Comparison of ENCODE assay signal across 8 mouse cellular contexts in genomic region chr11:115202316-115202715, GRCm38 (mm10). TPM values are rescaled to one million over a fixed set of nuclear protein-coding genes. Genes with fewer than 3 reads are reported as not detected.
A peak's percentile ranks its signal among the peaks of the same experiment; 100 is the strongest.
DNase-seq lines count a peak whose midpoint lies in the region; ATAC-seq and TF ChIP-seq lines count a peak whose summit lies in the region.

No protein-coding gene starts in this region.

- intact Hi-C loops in heart, postnatal 36 days (cut with DNase I): loop anchor here (1.0 to 10.0 kb wide), 4 partner anchors 30 to 262 kb away; partner anchors contain the start of gene Slc16a5

- H3K4me1 ChIP-seq in E14TG2a.4 (replicated peaks; ENCODE audit: low read depth, low read length): peaks cover 41% of the 10 kb centered on the region
- no peaks in the 10 kb centered on the region; the same call in 1 of the 2 replicates for H3K4me1 ChIP-seq in forebrain, embryonic 13.5 days
- H3K4me1 ChIP-seq in lung, embryonic 16.5 days (replicated peaks; ENCODE audit: control insufficient read depth, insufficient read depth, low read length): no peaks in the 10 kb centered on the region

- ATAC-seq in forebrain, embryonic 13.5 days: peak; percentile 90
- ATAC-seq in lung, embryonic 16.5 days (ENCODE audit: low read depth): peak; percentile 83

- H3K9ac ChIP-seq in forebrain, embryonic 13.5 days: no peak overlapping the region
- no peak overlapping the region for H3K9ac ChIP-seq in lung, embryonic 16.5 days (ENCODE audit: low read length)

- peaks cover 41% of the 10 kb centered on the region for H3K36me3 ChIP-seq in E14TG2a.4 (ENCODE audit: insufficient read depth, low read length)
- peaks cover 52% of the 10 kb centered on the region for H3K36me3 ChIP-seq in forebrain, embryonic 13.5 days (ENCODE audit: poor library complexity, severe bottlenecking)
- peaks cover 2% of the 10 kb centered on the region; the same call in 1 of the 2 replicates for H3K36me3 ChIP-seq in lung, embryonic 16.5 days (ENCODE audit: control insufficient read depth, insufficient read depth, low read length)

- no peak overlapping the region for H3K27ac ChIP-seq in forebrain, embryonic 13.5 days
- H3K27ac ChIP-seq in layer of hippocampus, adult 2 months: peak overlapping the region; percentile 28; the same call in 1 of the 2 replicates
- H3K27ac ChIP-seq in lung, embryonic 16.5 days (ENCODE audit: low read length): no peak overlapping the region

- no peak overlapping the region for H3K4me2 ChIP-seq in forebrain, embryonic 13.5 days
- no peak overlapping the region for H3K4me2 ChIP-seq in lung, embryonic 16.5 days (ENCODE audit: low read depth, low read length)

- no peaks in the 10 kb centered on the region for H3K9me3 ChIP-seq in E14TG2a.4 (ENCODE audit: low read length)
- no peaks in the 10 kb centered on the region for H3K9me3 ChIP-seq in forebrain, embryonic 13.5 days (replicated peaks)
- no peaks in the 10 kb centered on the region for H3K9me3 ChIP-seq in lung, embryonic 16.5 days (ENCODE audit: control insufficient read depth, low read length)

- WGBS in forebrain, embryonic 13.5 days: 16% methylated on average over 12 of the region's 12 CpGs
- 14% methylated on average over 12 of the region's 12 CpGs for WGBS in lung, embryonic 16.5 days

- peak; percentile 48 for DNase-seq in c-Kit-positive CD71-positive TER-119-positive erythroid progenitor cells, embryonic 14.5 days (ENCODE audit: low spot score)
- peak; percentile 81 to 84 for DNase-seq in heart, postnatal 36 days
- DNase-seq in layer of hippocampus, adult 2 months (ENCODE audit: low spot score in 2 of 2): peak; percentile 73 to 89
- DNase-seq in ovary, postnatal 14 days (ENCODE audit: low spot score): peak; percentile 69
- peak; percentile 84 for DNase-seq in thymus, postnatal 0 days (ENCODE audit: low spot score)

- no peak overlapping the region for H3K4me3 ChIP-seq in E14TG2a.4 (replicated peaks; ENCODE audit: low read length)
- no peak overlapping the region for H3K4me3 ChIP-seq in forebrain, embryonic 13.5 days
- H3K4me3 ChIP-seq in layer of hippocampus, adult 2 months: no peak overlapping the region
- H3K4me3 ChIP-seq in lung, embryonic 16.5 days (ENCODE audit: low read length): no peak overlapping the region

- peak; percentile 89 for TF ChIP-seq CTCF in E14TG2a.4 (conservative IDR thresholded peaks at IDR 0.05; ENCODE audit: low read length)
- peak; percentile 98 for TF ChIP-seq CTCF in layer of hippocampus, adult 2 months (conservative IDR thresholded peaks at IDR 0.05)

- 0 out of 2 replicates have a peak, but pooled peaks cover 6% of the 10 kb centered on the region for H3K27me3 ChIP-seq in E14TG2a.4 (ENCODE audit: insufficient read depth, low read length)
- H3K27me3 ChIP-seq in forebrain, embryonic 13.5 days: no peaks in the 10 kb centered on the region
- no peaks in the 10 kb centered on the region; the same call in 1 of the 2 replicates for H3K27me3 ChIP-seq in lung, embryonic 16.5 days (ENCODE audit: control insufficient read depth, insufficient read depth, low read depth, low read length)

RNA-seq across cellular contexts. Expression of gene Nat9, which starts 14.7 kb away (rescaled TPM):
- polyA plus RNA-seq in forebrain, embryonic 13.5 days (2015; fragmentation: Nextera tagmentation; extraction: Ambion mirVana): 18.2 and 20.3 TPM in 2 replicates
- 10 to 100 TPM; 19.8 to 28.0 TPM for total RNA-seq in heart, postnatal 36 days (2021)
- total RNA-seq in layer of hippocampus, adult 2 months (2021): 10 to 100 TPM; 20.5 to 20.6 TPM
- 26.0 and 29.8 TPM in 2 replicates for polyA plus RNA-seq in lung, embryonic 16.5 days (2015; fragmentation: Nextera tagmentation; extraction: Ambion mirVana)
- polyA plus RNA-seq in thymus, postnatal 0 days (2015; fragmentation: Nextera tagmentation; extraction: Ambion mirVana): 19.3 and 20.1 TPM in 2 replicates

RNA-seq across cellular contexts. Expression of gene Tmem104, which starts 15.0 kb away (rescaled TPM):
- polyA plus RNA-seq in forebrain, embryonic 13.5 days (2015; fragmentation: Nextera tagmentation; extraction: Ambion mirVana): 7.8 and 9.2 TPM in 2 replicates
- 10 to 100 TPM; 10.4 to 12.5 TPM for total RNA-seq in heart, postnatal 36 days (2021)
- 10 to 100 TPM; 18.1 to 20.1 TPM for total RNA-seq in layer of hippocampus, adult 2 months (2021)
- polyA plus RNA-seq in lung, embryonic 16.5 days (2015; fragmentation: Nextera tagmentation; extraction: Ambion mirVana): 8.6 and 9.1 TPM in 2 replicates
- polyA plus RNA-seq in thymus, postnatal 0 days (2015; fragmentation: Nextera tagmentation; extraction: Ambion mirVana): 8.6 and 10.8 TPM in 2 replicates

RNA-seq across cellular contexts. Expression of gene Slc9a3r1, which starts 39.2 kb away (rescaled TPM):
- 28.8 TPM in 2 replicates for polyA plus RNA-seq in forebrain, embryonic 13.5 days (2015; fragmentation: Nextera tagmentation; extraction: Ambion mirVana)
- 10 to 100 TPM in 1 of 2 experiments, 1 to 10 TPM in 1; 9.9 to 10.5 TPM for total RNA-seq in heart, postnatal 36 days (2021)
- total RNA-seq in layer of hippocampus, adult 2 months (2021): 10 to 100 TPM; 67.3 to 74.6 TPM
- 63.2 and 68.7 TPM in 2 replicates for polyA plus RNA-seq in lung, embryonic 16.5 days (2015; fragmentation: Nextera tagmentation; extraction: Ambion mirVana)
- 255 and 279 TPM in 2 replicates for polyA plus RNA-seq in thymus, postnatal 0 days (2015; fragmentation: Nextera tagmentation; extraction: Ambion mirVana)
